Mouse (Mus musculus) MEL (cell line): Measurements from ENCODE around the gene Prkce. TPM values are rescaled to one million over a fixed set of nuclear protein-coding genes. Genes with fewer than 3 reads are reported as not detected.

Experiments used
- DNase-seq: peaks from one replicate; pipeline ENCODE4 v3.0.0; 2011; ENCODE audit warnings: low read depth, low spot score
- H3K27ac ChIP-seq: 2 replicates; pipeline ENCODE4 v1.5.1; 2012; ENCODE audit warnings: low read depth, mild to moderate bottlenecking, control low read depth, low read length, moderate library complexity; ENCODE audit not compliant: control insufficient read depth
- H3K27me3 ChIP-seq, 2 experiments: fragments of 150-350 bp in 1 of 2; sonication (generic) in 1 of 2; 2 replicates each; pipeline ENCODE4 v1.6.1; 2012; ENCODE audit warnings: low read length in 2 of 2, mild to moderate bottlenecking in 2 of 2, improper control_type of control experiment in 1 of 2, moderate library complexity in 1 of 2; ENCODE audit not compliant: insufficient read depth in 2 of 2, control insufficient read depth in 1 of 2
- H3K36me3 ChIP-seq, 2 experiments: 2 replicates each; pipeline ENCODE4 v1.6.1; 2012 to 2014; ENCODE audit warnings: low read length in 2 of 2, improper control_type of control experiment in 1 of 2, inconsistent platforms in 1 of 2, mild to moderate bottlenecking in 1 of 2; ENCODE audit not compliant: insufficient read depth in 2 of 2, control insufficient read depth in 1 of 2
- H3K4me1 ChIP-seq, 2 experiments: fragments of 150-350 bp in 1 of 2; sonication (generic) in 1 of 2; 2 replicates each; pipeline ENCODE4 v1.6.1; 2012; ENCODE audit warnings: low read length in 2 of 2, improper control_type of control experiment in 1 of 2, mild to moderate bottlenecking in 1 of 2; ENCODE audit not compliant: insufficient read depth in 2 of 2, control insufficient read depth in 1 of 2
- H3K4me3 ChIP-seq, 2 experiments: fragments of 150-350 bp in 1 of 2; sonication (generic) in 1 of 2; 2 replicates each; pipeline ENCODE4 v1.5.1; 2012; ENCODE audit warnings: low read depth in 2 of 2, low read length in 2 of 2, mild to moderate bottlenecking in 2 of 2, moderate library complexity in 2 of 2, control low read depth in 1 of 2, improper control_type of control experiment in 1 of 2; ENCODE audit not compliant: control insufficient read depth in 1 of 2, insufficient read depth in 1 of 2
- H3K79me2 ChIP-seq: 2 replicates; pipeline ENCODE4 v1.6.1; 2012; ENCODE audit warnings: mild to moderate bottlenecking, low read length, moderate library complexity; ENCODE audit not compliant: control insufficient read depth, poor library complexity, insufficient read depth
- H3K9ac ChIP-seq: 2 replicates; pipeline ENCODE4 v1.6.1; 2012; ENCODE audit warnings: low read depth, mild to moderate bottlenecking, control low read depth, low read length, moderate library complexity; ENCODE audit not compliant: control insufficient read depth, poor library complexity, severe bottlenecking
- H3K9me3 ChIP-seq: fragments of 150-350 bp; sonication (generic); replicated peaks from 2 replicates; pipeline ENCODE4 v1.6.1; 2012; ENCODE audit warnings: mild to moderate bottlenecking, low read length, improper control_type of control experiment, moderate library complexity; ENCODE audit not compliant: insufficient read depth
- BHLHE40 ChIP-seq: IDR thresholded peaks from 2 replicates; pipeline ENCODE4 v1.6.1; 2012; ENCODE audit warnings: low read depth, mild to moderate bottlenecking, inconsistent platforms, low read length, improper control_type of control experiment, borderline replicate concordance
- CHD2 ChIP-seq: IDR thresholded peaks from 2 replicates; pipeline ENCODE4 v1.6.1; 2011; ENCODE audit warnings: low read length, improper control_type of control experiment
- E2F4 ChIP-seq: IDR thresholded peaks from 2 replicates; pipeline ENCODE4 v1.6.1; 2011; ENCODE audit warnings: low read depth, low read length, improper control_type of control experiment, borderline replicate concordance
- ELF1 ChIP-seq: IDR thresholded peaks from 2 replicates; pipeline ENCODE4 v1.6.1; 2014; ENCODE audit warnings: low read depth, mild to moderate bottlenecking, inconsistent platforms, low read length, improper control_type of control experiment, moderate library complexity
- ETS1 ChIP-seq: IDR thresholded peaks from 2 replicates; pipeline ENCODE4 v1.6.1; 2012; ENCODE audit warnings: low read depth, mild to moderate bottlenecking, inconsistent platforms, low read length, improper control_type of control experiment, moderate library complexity
- GABPA ChIP-seq: IDR thresholded peaks from 2 replicates; pipeline ENCODE4 v1.6.1; 2012; ENCODE audit warnings: low read depth, mild to moderate bottlenecking, inconsistent platforms, low read length, improper control_type of control experiment, moderate library complexity
- MAFK ChIP-seq: IDR thresholded peaks from 2 replicates; pipeline ENCODE4 v1.6.1; 2011; ENCODE audit warnings: low read depth, mild to moderate bottlenecking, low read length, improper control_type of control experiment, borderline replicate concordance
- MAX ChIP-seq: IDR thresholded peaks from 2 replicates; pipeline ENCODE4 v1.6.1; 2011; ENCODE audit warnings: low read length, improper control_type of control experiment
- MEF2A ChIP-seq: IDR thresholded peaks from 2 replicates; pipeline ENCODE4 v1.6.1; 2014; ENCODE audit warnings: low read depth, mild to moderate bottlenecking, inconsistent platforms, low read length, improper control_type of control experiment; ENCODE audit not compliant: poor library complexity, insufficient replicate concordance, severe bottlenecking; ENCODE audit errors: extremely low read depth
- MXI1 ChIP-seq: IDR thresholded peaks from 2 replicates; pipeline ENCODE4 v1.6.1; 2011; ENCODE audit warnings: mild to moderate bottlenecking, low read depth, low read length, improper control_type of control experiment
- MYB ChIP-seq: IDR thresholded peaks from 2 replicates; pipeline ENCODE4 v1.6.1; 2011; ENCODE audit warnings: mild to moderate bottlenecking, low read depth, low read length, improper control_type of control experiment
- MYC ChIP-seq: IDR thresholded peaks from 2 replicates; pipeline ENCODE4 v1.6.1; 2011; ENCODE audit warnings: low read depth, mild to moderate bottlenecking, low read length, improper control_type of control experiment, moderate library complexity
- NELFE ChIP-seq: IDR thresholded peaks from 2 replicates; pipeline ENCODE4 v1.6.1; 2011; ENCODE audit warnings: low read depth, low read length, improper control_type of control experiment
- NRF1 ChIP-seq: IDR thresholded peaks from 2 replicates; pipeline ENCODE4 v1.6.1; 2014; ENCODE audit warnings: low read depth, mild to moderate bottlenecking, inconsistent platforms, low read length, improper control_type of control experiment, moderate library complexity; ENCODE audit not compliant: poor library complexity, insufficient read depth, severe bottlenecking
- POLR2A ChIP-seq, 2 experiments: IDR thresholded peaks; 2 replicates each; pipeline ENCODE4 v1.6.1; 2011 to 2012; ENCODE audit warnings: low read length in 2 of 2, mild to moderate bottlenecking in 2 of 2, control low read depth in 1 of 2, improper control_type of control experiment in 1 of 2, low read depth in 1 of 2, moderate library complexity in 1 of 2; ENCODE audit not compliant: control insufficient read depth in 1 of 2, insufficient read depth in 1 of 2, poor library complexity in 1 of 2
- RAD21 ChIP-seq: IDR thresholded peaks from 2 replicates; pipeline ENCODE4 v1.6.1; 2011; ENCODE audit warnings: mild to moderate bottlenecking, low read depth, low read length, improper control_type of control experiment
- TAL1 ChIP-seq: IDR thresholded peaks from 2 replicates; pipeline ENCODE4 v1.6.1; 2012; ENCODE audit warnings: mild to moderate bottlenecking, inconsistent platforms, low read length, moderate library complexity, mixed read lengths
- TBP ChIP-seq: IDR thresholded peaks from 2 replicates; pipeline ENCODE4 v1.8.0; 2011; ENCODE audit warnings: low read depth, low read length, improper control_type of control experiment
- UBTF ChIP-seq: IDR thresholded peaks from 2 replicates; pipeline ENCODE4 v1.6.1; 2012; ENCODE audit warnings: low read depth, mild to moderate bottlenecking, inconsistent platforms, low read length, improper control_type of control experiment, moderate library complexity, borderline replicate concordance; ENCODE audit not compliant: insufficient read depth
- ZKSCAN1 ChIP-seq: IDR thresholded peaks from 2 replicates; pipeline ENCODE4 v1.6.1; 2012; ENCODE audit warnings: low read depth, mild to moderate bottlenecking, inconsistent platforms, low read length, improper control_type of control experiment, moderate library complexity
- ZMIZ1 ChIP-seq: IDR thresholded peaks from 2 replicates; pipeline ENCODE4 v1.6.1; 2012; ENCODE audit warnings: low read depth, mild to moderate bottlenecking, inconsistent platforms, low read length, improper control_type of control experiment, moderate library complexity
- polyA plus RNA-seq, 2 experiments: library from polyadenylated mRNA; stranded (reverse) in 1 of 2; unstranded in 1 of 2; fragments of >175 nt in 1 of 2; fragments of >200 nt in 1 of 2; gene quantifications; 2 replicates each; pipeline versions ENCODE4 v1.2.1 to v1.2.4; 2012; ENCODE audit warnings: low replicate concordance in 2 of 2, low read depth in 1 of 2; ENCODE audit not compliant: insufficient read length in 2 of 2, insufficient read depth in 1 of 2, missing spikeins in 1 of 2
- total RNA-seq: library from RNA; depleted of rRNA; stranded (reverse); fragments of 300-350 nt; gene quantifications from 2 replicates; pipeline ENCODE4 v1.2.3, GENCODE M21; 2012

The Prkce gene
- total and polyA plus RNA-seq, 3 experiments = 3.0 to 5.3 TPM; not detected in 1

DNA sequence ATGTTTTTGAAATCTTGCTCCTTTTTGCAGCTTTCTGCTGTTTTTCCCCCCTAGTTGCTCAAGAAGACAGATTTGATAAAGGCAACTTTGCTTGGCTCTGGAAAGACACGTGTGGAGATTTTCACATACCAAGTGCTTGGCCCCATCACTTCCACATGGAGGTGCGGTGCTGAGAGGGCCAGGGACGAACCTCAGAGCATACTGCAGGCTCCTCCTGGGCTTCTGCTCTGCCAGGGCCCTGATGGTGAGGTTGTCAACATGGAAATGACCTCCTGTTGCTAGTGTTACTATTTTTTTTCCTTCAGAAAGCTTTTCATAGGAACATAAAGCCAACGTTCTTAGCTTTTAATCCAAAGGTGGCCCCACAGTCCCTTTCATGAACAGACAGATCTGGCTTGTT lies 191.3 kb downstream of the Prkce start:
- Histone ChIP-seq H3K4me3 (no peak overlapping the region), H3K9ac (no peak overlapping the region), H3K27ac (no peak overlapping the region)
- TF ChIP-seq NELFE (no peak), ETS1 (no peak), MYC (no peak), MYB (no peak), UBTF (no peak), TAL1 (no peak), CHD2 (no peak), RAD21 (no peak), MAFK (no peak), ZKSCAN1 (no peak), ELF1 (no peak), MAX (no peak), MXI1 (no peak), E2F4 (no peak), ZMIZ1 (no peak)
- TF ChIP-seq, all 39 proteins: peak for 0
- no peak for DNase-seq
- Histone ChIP-seq H3K36me3 (peaks cover 0 to 21% of the 10 kb centered on the region in 2 experiments; a peak in 2 of 4 replicates), H3K9me3 (no peaks in the 10 kb centered on the region), H3K4me1 (peaks cover 21 to 23% of the 10 kb centered on the region in 2 experiments), H3K79me2 (no peaks in the 10 kb centered on the region), H3K27me3 (no peaks in the 10 kb centered on the region)

DNA sequence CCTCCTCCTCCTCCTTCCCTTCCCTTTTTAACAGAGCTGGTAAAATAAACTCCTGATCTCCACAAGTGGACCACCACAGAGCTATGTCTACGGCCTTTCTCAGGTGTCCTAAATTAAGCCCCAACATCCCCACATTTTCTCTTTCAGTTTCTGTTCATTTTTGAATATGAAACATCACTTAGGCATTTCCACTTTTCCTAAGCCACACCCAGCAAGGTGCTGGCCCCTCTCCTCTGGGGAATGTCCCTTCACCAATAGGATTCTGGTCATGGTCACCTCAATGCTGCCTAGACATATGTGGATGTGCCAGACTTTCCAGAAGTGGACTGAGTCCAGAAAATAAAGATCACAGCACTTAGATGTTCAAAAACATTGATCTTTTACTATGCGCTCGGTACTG lies 193.3 kb downstream of the Prkce start:
- Histone ChIP-seq H3K36me3 (peaks cover 0 to 12% of the 10 kb centered on the region in 2 experiments; a peak in 2 of 4 replicates), H3K27ac (no peak overlapping the region), H3K4me1 (peaks cover 8 to 16% of the 10 kb centered on the region in 2 experiments), H3K27me3 (no peaks in the 10 kb centered on the region), H3K79me2 (no peaks in the 10 kb centered on the region), H3K9me3 (no peaks in the 10 kb centered on the region), H3K4me3 (no peak overlapping the region), H3K9ac (no peak overlapping the region)
- TF ChIP-seq BHLHE40 = no peak
- no peak for TF ChIP-seq TBP
- TF ChIP-seq NRF1 = no peak
- TF ChIP-seq MEF2A = no peak
- TF ChIP-seq MAX = no peak
- no peak for TF ChIP-seq CHD2
- no peak for TF ChIP-seq MYB
- no peak for TF ChIP-seq GABPA
- no peak for TF ChIP-seq E2F4
- no peak for TF ChIP-seq ZKSCAN1
- TF ChIP-seq POLR2A (IDR thresholded peaks at IDR 0.05; ENCODE audit: control insufficient read depth in 1 of 2, insufficient read depth in 1 of 2, low read depth in 1 of 2, low read length in 2 of 2, poor library complexity in 1 of 2) = no peak
- no peak for DNase-seq
